Mouse (Mus musculus): ENCODE data around the gene Gk2. TPM values are rescaled to one million over a fixed set of nuclear protein-coding genes. Genes with fewer than 3 reads are reported as not detected.

Gk2 gene
- polyA plus RNA-seq, 1 experiment from 2014 or later: not detected

- 93% methylated on average over 9 of the region's 9 CpGs for WGBS
- H3K36me3 ChIP-seq: no peaks in the 10 kb centered on the region
- H3K27me3 ChIP-seq (ENCODE audit: low read depth, poor library complexity, severe bottlenecking): no peaks in the 10 kb centered on the region
- DNase-seq (ENCODE audit: low spot score): no peak
- no peaks in the 10 kb centered on the region for H3K9me3 ChIP-seq (replicated peaks)
- H3K4me3 ChIP-seq: no peak overlapping the region
- H3K4me1 ChIP-seq: no peaks in the 10 kb centered on the region
- H3K27ac ChIP-seq (replicated peaks): no peak overlapping the region
These were observed 26.8 kb downstream of the Gk2 start for GRCm38 (mm10) chr5:97429976-97430375.

DNA sequence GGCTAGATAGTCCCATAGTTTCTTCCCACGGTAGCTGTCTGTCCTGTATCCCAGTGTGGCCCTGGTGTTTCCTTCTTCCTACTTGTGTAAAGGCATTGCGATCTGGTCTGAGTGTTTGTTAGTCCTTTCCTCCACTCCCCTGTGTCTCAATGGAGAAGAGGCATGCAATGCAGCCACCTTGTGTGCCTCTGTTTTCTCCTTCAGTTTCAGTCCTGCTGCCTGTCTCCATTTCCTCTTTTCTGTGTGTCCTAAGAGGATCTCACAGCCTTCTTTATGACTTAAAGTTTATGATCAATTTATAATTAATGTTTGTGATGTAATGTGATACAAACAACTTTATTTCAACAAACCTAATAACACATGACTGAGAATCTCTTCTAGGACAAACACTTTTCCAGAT, 35.2 kb downstream of the Gk2 start:
- no peak for DNase-seq (ENCODE audit: low spot score)
- no peak overlapping the region for H3K27ac ChIP-seq (replicated peaks)
- no peak overlapping the region for H3K4me3 ChIP-seq
- no peaks in the 10 kb centered on the region for H3K4me1 ChIP-seq
- no peaks in the 10 kb centered on the region for H3K27me3 ChIP-seq (ENCODE audit: low read depth, poor library complexity, severe bottlenecking)
- H3K9me3 ChIP-seq (replicated peaks): no peaks in the 10 kb centered on the region
- H3K36me3 ChIP-seq: no peaks in the 10 kb centered on the region
- whole genome bisulfite sequencing: 93% methylated on average over 2 of the region's 2 CpGs

DNA sequence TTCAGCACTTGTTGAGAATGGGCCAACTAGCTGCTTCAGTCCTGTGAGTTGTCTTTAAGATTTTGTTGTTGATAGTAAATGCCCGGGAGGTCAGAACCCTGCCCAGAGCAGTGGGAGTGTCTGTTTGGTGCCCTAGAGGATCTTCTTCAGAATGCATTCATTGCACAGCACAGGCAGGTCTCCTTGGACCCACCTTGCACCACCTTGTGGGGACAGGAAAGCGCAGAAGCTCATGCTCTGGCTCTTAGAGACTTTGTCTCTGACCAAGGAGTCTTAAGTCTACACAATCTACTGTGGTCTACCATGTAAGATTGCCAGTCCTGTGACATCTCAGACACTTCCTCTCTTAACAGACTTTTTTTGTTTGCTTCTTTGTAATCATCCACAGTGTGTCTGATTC, 39.6 kb downstream of the Gk2 start:
- Histone ChIP-seq H3K27me3 (ENCODE audit: low read depth, poor library complexity, severe bottlenecking) (no peaks in the 10 kb centered on the region), H3K4me1 (no peaks in the 10 kb centered on the region), H3K4me3 (no peak overlapping the region), H3K27ac (replicated peaks) (no peak overlapping the region), H3K36me3 (no peaks in the 10 kb centered on the region), H3K9me3 (replicated peaks) (no peaks in the 10 kb centered on the region)
- 84% methylated on average over 2 of the region's 2 CpGs for WGBS
- no peak for DNase-seq (ENCODE audit: low spot score)

DNA sequence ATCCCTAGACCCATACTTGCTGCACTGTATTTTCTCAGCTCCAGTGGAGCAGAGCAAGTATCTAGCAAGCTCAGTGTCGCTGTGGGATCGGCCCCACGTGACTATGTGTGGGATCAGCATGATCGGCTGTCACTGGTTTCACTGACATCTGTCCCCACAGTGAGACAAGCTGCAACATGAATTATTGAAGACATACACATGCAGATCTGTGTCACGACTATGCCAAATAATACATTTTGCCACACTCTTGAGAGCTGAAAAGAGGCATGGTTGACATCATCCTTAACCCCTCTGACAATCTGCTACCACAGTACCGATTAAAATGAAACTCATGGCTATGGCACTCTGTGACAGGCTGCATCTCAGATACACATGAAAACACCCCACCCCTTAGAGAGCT, 41.0 kb downstream of the Gk2 start:
- Histone ChIP-seq H3K4me1 (no peaks in the 10 kb centered on the region), H3K9me3 (replicated peaks) (no peaks in the 10 kb centered on the region), H3K27ac (replicated peaks) (no peak overlapping the region), H3K36me3 (no peaks in the 10 kb centered on the region), H3K4me3 (no peak overlapping the region), H3K27me3 (ENCODE audit: low read depth, poor library complexity, severe bottlenecking) (no peaks in the 10 kb centered on the region)
- 92% methylated on average over 6 of the region's 6 CpGs for WGBS
- no peak for DNase-seq (ENCODE audit: low spot score)

- Histone ChIP-seq H3K4me1 (no peaks in the 10 kb centered on the region; the same call in 1 of the 2 replicates), H3K9me3 (replicated peaks) (no peaks in the 10 kb centered on the region), H3K4me3 (no peak overlapping the region), H3K27me3 (ENCODE audit: low read depth, poor library complexity, severe bottlenecking) (no peaks in the 10 kb centered on the region), H3K36me3 (no peaks in the 10 kb centered on the region), H3K27ac (replicated peaks) (no peak overlapping the region)
- WGBS: 94% methylated on average over 3 of the region's 3 CpGs
- no peak for DNase-seq (ENCODE audit: low spot score)
These were observed 43.1 kb downstream of the Gk2 start for GRCm38 (mm10) chr5:97413716-97414115.

DNA sequence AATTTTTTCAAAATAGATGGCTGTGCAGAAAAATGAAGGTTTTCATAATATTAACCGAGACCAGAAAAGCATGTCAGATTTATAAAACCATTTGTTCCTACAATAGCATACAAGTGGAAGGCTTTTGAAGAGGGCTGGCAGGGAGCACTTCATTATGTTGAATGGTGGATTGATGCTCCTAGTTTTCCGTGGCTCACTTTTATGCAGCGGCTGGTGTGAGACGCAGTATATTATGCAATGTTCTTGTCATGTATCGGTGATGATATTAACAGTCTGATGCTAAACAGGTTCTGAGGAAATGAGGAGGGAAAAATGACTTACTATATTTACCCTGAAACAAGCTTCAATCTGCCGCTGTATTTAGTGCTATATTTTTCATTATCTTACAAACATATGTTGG, 46.6 kb downstream of the Gk2 start:
- Histone ChIP-seq H3K4me3 (no peak overlapping the region), H3K36me3 (no peaks in the 10 kb centered on the region), H3K27me3 (ENCODE audit: low read depth, poor library complexity, severe bottlenecking) (no peaks in the 10 kb centered on the region), H3K4me1 (no peaks in the 10 kb centered on the region; the same call in 1 of the 2 replicates), H3K27ac (replicated peaks) (no peak overlapping the region), H3K9me3 (replicated peaks) (no peaks in the 10 kb centered on the region)
- DNase-seq (ENCODE audit: low spot score): no peak
- WGBS: 91% methylated on average over 6 of the region's 6 CpGs

DNA sequence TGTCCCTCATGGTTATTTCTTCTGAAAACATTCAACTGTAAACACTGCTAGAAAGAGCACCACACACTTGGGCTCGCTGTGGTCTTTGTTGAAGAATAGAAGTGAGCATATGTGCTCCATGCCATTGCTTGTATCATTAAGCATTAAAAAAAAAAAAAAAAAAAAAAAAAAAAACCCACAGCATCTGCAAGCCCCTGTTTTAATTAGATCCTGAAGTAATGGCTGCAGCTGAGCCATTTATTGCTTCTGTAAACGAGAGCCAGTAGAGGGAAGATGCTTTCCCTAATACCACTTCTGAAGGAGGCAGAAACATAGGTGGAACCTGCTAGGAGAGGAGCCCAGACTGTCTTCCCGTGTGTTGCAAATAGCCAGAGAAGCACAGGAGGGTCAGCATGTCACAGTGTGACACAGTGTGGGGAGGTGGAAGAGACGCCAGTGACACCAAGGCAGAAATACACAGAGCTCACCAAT, 47.6 kb downstream of the Gk2 start:
- no peaks in the 10 kb centered on the region; the same call in 1 of the 2 replicates for H3K4me1 ChIP-seq
- no peak for DNase-seq (ENCODE audit: low spot score)
- no peak overlapping the region for H3K27ac ChIP-seq (replicated peaks)
- H3K9me3 ChIP-seq (replicated peaks): no peaks in the 10 kb centered on the region
- H3K27me3 ChIP-seq (ENCODE audit: low read depth, poor library complexity, severe bottlenecking): no peaks in the 10 kb centered on the region
- 75% methylated on average over 4 of the region's 4 CpGs for WGBS
- H3K36me3 ChIP-seq: no peaks in the 10 kb centered on the region
- no peak overlapping the region for H3K4me3 ChIP-seq

Other genes starting within 250 kb of the Gk2 start
- gene Naa11, start 64.6 kb downstream of the Gk2 start, polyA plus RNA-seq (2016; fragmentation: Nextera tagmentation; extraction: Ambion mirVana): not detected in 2 replicates